Mouse (Mus musculus) heart, embryonic 16.5 days (tissue): Measurements from ENCODE around the gene Dctpp1. TPM values are rescaled to one million over a fixed set of nuclear protein-coding genes. Genes with fewer than 3 reads are reported as not detected.

ENCODE experiments used
- ATAC-seq: fragments of 200-750 bp; cut with Nextera tagmentation; replicated peaks from 2 replicates; pipeline ENCODE4 v1.8.0; 2017; ENCODE audit warnings: moderate number of reproducible peaks; ENCODE audit not compliant: insufficient read depth, low FRiP score; ENCODE audit errors: extremely low read depth
- H3K27ac ChIP-seq: fragments of 300-500 bp; sonication (generic); 2 replicates; pipeline ENCODE4 v1.5.1; 2014; ENCODE audit warnings: mild to moderate bottlenecking, low read length, control low read depth, moderate library complexity
- H3K27me3 ChIP-seq: fragments of 300-500 bp; sonication (generic); 2 replicates; pipeline ENCODE4 v1.6.1; 2014; ENCODE audit warnings: low read length, mixed read lengths; ENCODE audit not compliant: control insufficient read depth, insufficient read depth
- H3K36me3 ChIP-seq: fragments of 300-500 bp; sonication (generic); 2 replicates; pipeline ENCODE4 v1.6.1; 2014; ENCODE audit not compliant: control insufficient read depth, insufficient read depth
- H3K4me1 ChIP-seq: fragments of 300-500 bp; sonication (generic); 2 replicates; pipeline ENCODE4 v1.6.1; 2014; ENCODE audit warnings: low read length, mixed read lengths; ENCODE audit not compliant: control insufficient read depth, insufficient read depth
- H3K4me2 ChIP-seq: fragments of 300-500 bp; sonication (generic); 2 replicates; pipeline ENCODE4 v1.6.1; 2014; ENCODE audit warnings: low read depth, mild to moderate bottlenecking, control low read depth, low read length
- H3K4me3 ChIP-seq: fragments of 300-500 bp; sonication (generic); 2 replicates; pipeline ENCODE4 v1.5.1; 2014; ENCODE audit warnings: mild to moderate bottlenecking, control low read depth, low read length
- H3K9ac ChIP-seq: fragments of 300-500 bp; sonication (generic); 2 replicates; pipeline ENCODE4 v1.6.1; 2014; ENCODE audit warnings: low read length, control low read depth
- H3K9me3 ChIP-seq: fragments of 300-500 bp; sonication (generic); replicated peaks from 2 replicates; pipeline ENCODE4 v1.6.1; 2016; ENCODE audit warnings: low read length; ENCODE audit not compliant: control insufficient read depth
- WGBS: fragments of 180-500 bp; shearing (Covaris S2); extraction: QIAGEN DNeasy Blood & Tissue Kit; methylation state at CpG from one replicate; pipeline ENCODE4 v1.1.7; 2014; 5-methylcytosine and 5-hydroxymethylcytosine counted together
- polyA plus RNA-seq: library from polyadenylated mRNA; unstranded; fragments of >200 nt; fragmentation: Nextera tagmentation; extraction: Ambion mirVana; gene quantifications from 2 replicates; pipeline ENCODE4 v1.2.1, GENCODE M21; 2015

Gene Dctpp1
- polyA plus RNA-seq, 1 experiment from 2014 or later, result 129 TPM

GRCm38 (mm10) chr7:127228615-127229303 lies 31.8 kb downstream of the Dctpp1 start:
- Histone ChIP-seq H3K9me3 (no peaks in the 10 kb centered on the region), H3K9ac (no peak overlapping the region), H3K4me3 (no peak overlapping the region), H3K36me3 (peaks cover 4% of the 10 kb centered on the region; the same call in 1 of the 2 replicates), H3K4me2 (no peak overlapping the region), H3K27me3 (no peaks in the 10 kb centered on the region), H3K27ac (no peak overlapping the region), H3K4me1 (peaks cover 17% of the 10 kb centered on the region)
- ATAC-seq, result no peak
- 60% methylated on average over 4 of the region's 4 CpGs for WGBS

GRCm38 (mm10) chr7:127225147-127225995 lies 35.1 kb downstream of the Dctpp1 start:
- 0 out of 2 replicates have a peak, but pooled peaks have one; percentile 14 for ATAC-seq
- no peak overlapping the region for H3K4me2 ChIP-seq

GRCm38 (mm10) chr7:127224616-127225015 lies 35.9 kb downstream of the Dctpp1 start:
- ATAC-seq, result no peak
- Histone ChIP-seq H3K4me1 (no peaks in the 10 kb centered on the region), H3K9ac (no peak overlapping the region), H3K4me2 (no peak overlapping the region), H3K36me3 (peaks cover 4% of the 10 kb centered on the region; the same call in 1 of the 2 replicates), H3K4me3 (no peak overlapping the region), H3K9me3 (no peaks in the 10 kb centered on the region), H3K27me3 (no peaks in the 10 kb centered on the region), H3K27ac (no peak overlapping the region)
- WGBS, result 92% methylated on average over 6 of the region's 6 CpGs

More at GRCm38 (mm10) chr7:127225147-127225995, 35.1 kb downstream of the Dctpp1 start:
- Histone ChIP-seq H3K4me3 (no peak overlapping the region), H3K9ac (no peak overlapping the region), H3K4me1 (peaks cover 2% of the 10 kb centered on the region; the same call in 1 of the 2 replicates), H3K9me3 (no peaks in the 10 kb centered on the region), H3K36me3 (peaks cover 4% of the 10 kb centered on the region; the same call in 1 of the 2 replicates), H3K27me3 (no peaks in the 10 kb centered on the region), H3K27ac (no peak overlapping the region)
- WGBS, result 75% methylated on average over 11 of the region's 11 CpGs

- H3K27me3 ChIP-seq, result no peaks in the 10 kb centered on the region
- H3K27ac ChIP-seq, result no peak overlapping the region
- H3K9ac ChIP-seq, result no peak overlapping the region
- H3K9me3 ChIP-seq, result no peaks in the 10 kb centered on the region
- no peaks in the 10 kb centered on the region for H3K36me3 ChIP-seq
- no peak overlapping the region for H3K4me2 ChIP-seq
- 79% methylated on average over 6 of the region's 6 CpGs for WGBS
- H3K4me1 ChIP-seq, result no peaks in the 10 kb centered on the region
- ATAC-seq, result no peak
- no peak overlapping the region for H3K4me3 ChIP-seq
Observed at GRCm38 (mm10) chr7:127223515-127224478, 36.7 kb downstream of the Dctpp1 start.

- no peaks in the 10 kb centered on the region for H3K27me3 ChIP-seq
- WGBS, result 96% methylated on average over 3 of the region's 3 CpGs
- no peaks in the 10 kb centered on the region for H3K36me3 ChIP-seq
- H3K9me3 ChIP-seq, result no peaks in the 10 kb centered on the region
- peaks cover under 1% of the 10 kb centered on the region; the same call in 1 of the 2 replicates for H3K4me1 ChIP-seq
- H3K27ac ChIP-seq, result no peak overlapping the region
- no peak overlapping the region for H3K4me3 ChIP-seq
- no peak overlapping the region for H3K9ac ChIP-seq
- no peak overlapping the region for H3K4me2 ChIP-seq
- ATAC-seq, result no peak
Observed at GRCm38 (mm10) chr7:127223106-127223505, 37.4 kb downstream of the Dctpp1 start.

- Histone ChIP-seq H3K9ac (no peak overlapping the region), H3K27ac (no peak overlapping the region), H3K4me1 (peaks cover 17% of the 10 kb centered on the region), H3K9me3 (no peaks in the 10 kb centered on the region), H3K4me3 (no peak overlapping the region), H3K4me2 (no peak overlapping the region), H3K36me3 (no peaks in the 10 kb centered on the region), H3K27me3 (no peaks in the 10 kb centered on the region)
- 68% methylated on average over 6 of the region's 6 CpGs for WGBS
- no peak for ATAC-seq
Observed at GRCm38 (mm10) chr7:127220440-127220839, 40.1 kb downstream of the Dctpp1 start.

- H3K36me3 ChIP-seq, result no peaks in the 10 kb centered on the region
- no peaks in the 10 kb centered on the region for H3K27me3 ChIP-seq
- 81% methylated on average over 4 of the region's 4 CpGs for WGBS
- H3K4me3 ChIP-seq, result no peak overlapping the region
- no peak for ATAC-seq
- no peak overlapping the region for H3K4me2 ChIP-seq
- no peaks in the 10 kb centered on the region for H3K9me3 ChIP-seq
- H3K9ac ChIP-seq, result no peak overlapping the region
- peak overlapping the region; percentile 28; the same call in 1 of the 2 replicates for H3K27ac ChIP-seq
- peaks cover 29% of the 10 kb centered on the region for H3K4me1 ChIP-seq
Observed at GRCm38 (mm10) chr7:127218670-127219069, 41.8 kb downstream of the Dctpp1 start.

- H3K27ac ChIP-seq, result peak overlapping the region; percentile 79
- peak overlapping the region; percentile 64 for H3K9ac ChIP-seq
Observed at GRCm38 (mm10) chr7:127217901-127218642, 42.4 kb downstream of the Dctpp1 start.

More at GRCm38 (mm10) chr7:127217901-127218642, 42.4 kb downstream of the Dctpp1 start:
- H3K4me3 ChIP-seq, result peak overlapping the region; percentile 33
- ATAC-seq, result 0 out of 2 replicates have a peak, but pooled peaks have one; percentile 11
- peaks cover 29% of the 10 kb centered on the region for H3K4me1 ChIP-seq
- no peaks in the 10 kb centered on the region for H3K27me3 ChIP-seq
- H3K36me3 ChIP-seq, result no peaks in the 10 kb centered on the region
- WGBS, result 53% methylated on average over 10 of the region's 10 CpGs
- H3K9me3 ChIP-seq, result no peaks in the 10 kb centered on the region
- peak overlapping the region; percentile 51 for H3K4me2 ChIP-seq
